11 mouse cellular contexts compared by ENCODE assay signal in genomic region chr7:75470318-75470925, GRCm38 (mm10). TPM values are rescaled to one million over a fixed set of nuclear protein-coding genes. Genes with fewer than 3 reads are reported as not detected.
A peak's percentile ranks its signal among the peaks of the same experiment; 100 is the strongest.
DNase-seq lines count a peak whose midpoint lies in the region; TF ChIP-seq lines count a peak whose summit lies in the region.
"Had no signal": no experiment of that assay in that cellular context is flagged by ENCODE, and none has a peak within 500 bp of the region (broad histone marks: within the 10 kb centered on the region; RNA-seq: fewer than 3 reads in every experiment).

No protein-coding gene starts in this region.

- no peak for TF ChIP-seq CTCF in gastrocnemius, adult 2 months (IDR thresholded peaks at IDR 0.05)

- no peak for DNase-seq in gastrocnemius, adult 2 months
- DNase-seq in gastrocnemius, adult 18-20 months (ENCODE audit: low spot score) = no peak
- DNase-seq in lung, adult 18-20 months = peak; percentile 22 to 53
- no peak for DNase-seq in lung, postnatal 4 days
- peak; percentile 41 to 44 for DNase-seq in kidney, adult 8-10 months
- peak; percentile 52 for DNase-seq in lung, postnatal 25 days (ENCODE audit: low spot score)
- DNase-seq in spleen, postnatal 14 days (ENCODE audit: low spot score in 2 of 2) = no peak
- no peak for DNase-seq in adrenal gland, postnatal 25 days
- DNase-seq: adrenal gland, postnatal 10 days; gastrocnemius, postnatal 14 days; midbrain, embryonic 14.5 days had no signal

- H3K27ac ChIP-seq in gastrocnemius, adult 2 months = peak overlapping the region; percentile 31; the same call in 1 of the 2 replicates

- intact Hi-C loops in gastrocnemius, adult 2 months (cut with DNase I) = no loop called here

- H3K4me3 ChIP-seq in gastrocnemius, adult 2 months = no peak overlapping the region

RNA-seq across cellular contexts. Expression of gene Akap13, which starts 15.1 kb away (rescaled TPM):
- total RNA-seq in gastrocnemius, adult 2 months (2021) = 10 to 100 TPM; 53.2 to 75.9 TPM
- total RNA-seq in gastrocnemius, adult 18-20 months (2021) = 10 to 100 TPM; 64.0 to 65.2 TPM
- 53.6 and 56.7 TPM in 2 replicates for total RNA-seq in adrenal gland, postnatal 25 days (2021)

Comparison
In these comparisons a context has a peak if more than half of its experiments do, and no peak if none do; other contexts are left out.
1. DNase-seq: peak in lung, adult 18-20 months (2 of 2), kidney, adult 8-10 months (2 of 2) and lung, postnatal 25 days (single experiment); none in gastrocnemius, adult 2 months (single experiment), gastrocnemius, adult 18-20 months (single experiment), lung, postnatal 4 days (0 of 2), spleen, postnatal 14 days (0 of 2) and adrenal gland, postnatal 25 days (single experiment).